Mouse (Mus musculus): ENCODE measurements around the gene Xirp1.
"Not testable (repeated sequence)": the region's sequence is repeated elsewhere in the genome, so short reads cannot be mapped to it uniquely, and the experiment has no call there.

Gene Xirp1

GRCm38 (mm10) chr9:120016956-120017355 lies 6.4 kb downstream of the Xirp1 start:
- no peak for DNase-seq

- no peak for DNase-seq
Measured at GRCm38 (mm10) chr9:120014828-120015227, 8.6 kb downstream of the Xirp1 start.

DNA sequence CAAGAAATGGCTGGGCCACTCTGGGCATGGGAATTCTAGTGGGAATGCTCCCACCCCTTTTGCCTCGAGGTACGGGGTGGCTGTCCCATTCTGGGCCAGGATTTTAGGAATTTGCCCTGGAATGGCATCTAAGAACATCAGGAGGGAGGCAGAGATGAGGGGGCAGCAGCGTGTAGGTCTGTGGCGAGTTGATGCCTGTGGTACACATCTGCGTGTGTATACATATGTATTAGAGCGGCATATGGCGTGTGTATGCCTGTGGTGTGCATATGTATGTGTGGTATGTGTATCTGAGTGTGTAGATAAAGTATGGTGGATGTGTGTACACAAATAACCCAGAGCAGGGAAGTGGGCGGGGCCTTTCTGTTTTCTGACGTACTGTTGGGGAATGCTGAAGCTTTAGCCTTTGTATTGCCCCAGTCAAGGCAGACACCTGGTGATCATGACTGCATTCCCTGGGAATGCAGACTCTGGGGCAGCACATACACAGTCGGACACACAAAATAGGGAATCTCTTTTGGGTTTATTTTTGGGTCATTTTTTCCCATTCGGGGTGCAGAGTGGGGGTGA lies 10.1 kb downstream of the Xirp1 start:
- DNase-seq, result no peak

DNA sequence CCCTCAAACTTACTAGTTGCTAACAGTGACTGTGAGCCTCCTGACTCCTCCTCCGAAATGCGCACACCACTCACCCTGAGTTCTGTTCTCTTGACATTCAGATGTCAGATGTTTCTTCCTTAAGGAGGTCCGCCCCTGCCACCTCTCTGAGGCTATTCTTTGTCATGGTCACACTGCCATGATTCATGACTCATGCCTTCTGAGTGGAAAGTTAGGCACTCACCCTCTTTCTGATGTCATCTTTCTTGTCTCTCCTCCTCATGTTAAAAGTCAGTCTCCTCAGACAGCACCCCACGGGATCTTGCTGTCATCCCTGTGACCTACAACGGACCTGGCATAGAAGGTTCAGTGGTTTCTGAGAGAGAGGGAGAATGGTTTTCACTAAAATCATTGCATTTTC lies 10.6 kb downstream of the Xirp1 start:
- DNase-seq, result no peak

DNA sequence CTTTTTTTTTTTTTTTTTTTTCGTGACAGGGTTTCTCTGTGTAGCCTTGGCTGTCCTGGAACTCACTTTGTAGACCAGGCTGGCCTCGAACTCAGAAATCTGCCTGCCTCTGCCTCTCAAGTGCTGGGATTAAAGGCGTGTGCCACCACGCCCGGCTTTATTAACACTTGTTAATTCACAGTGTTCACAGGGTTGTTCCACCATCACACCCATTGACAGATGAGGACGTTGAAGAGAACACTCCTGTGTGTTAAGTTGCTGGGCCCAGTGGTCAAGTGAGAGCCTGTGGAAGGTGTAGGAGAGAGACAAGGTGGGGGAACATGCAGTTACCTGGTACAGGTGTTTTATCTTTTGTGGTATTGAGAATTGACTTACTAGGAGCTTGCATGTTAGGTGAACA lies 11.2 kb downstream of the Xirp1 start:
- DNase-seq, result not testable (repeated sequence)

DNA sequence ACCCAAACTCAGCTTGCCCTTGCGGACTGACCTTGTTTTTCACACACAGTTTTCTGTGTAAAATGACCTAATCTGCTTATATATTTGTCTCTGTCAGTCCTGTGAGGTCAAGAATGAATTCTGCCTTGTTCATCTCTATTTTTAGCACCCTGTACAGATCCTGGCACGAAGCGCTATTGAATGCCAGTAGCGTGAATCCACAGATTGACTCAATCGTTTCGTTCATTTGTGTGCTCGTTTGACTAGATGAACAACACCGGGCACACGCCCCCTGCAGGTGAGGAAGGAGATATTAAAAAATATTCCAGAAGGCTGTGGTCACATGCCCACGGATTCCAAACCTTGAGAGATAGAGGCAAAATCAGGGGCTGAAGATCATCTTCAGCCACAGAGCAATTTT lies 11.9 kb downstream of the Xirp1 start:
- peak; percentile 36 to 62 for DNase-seq

DNA sequence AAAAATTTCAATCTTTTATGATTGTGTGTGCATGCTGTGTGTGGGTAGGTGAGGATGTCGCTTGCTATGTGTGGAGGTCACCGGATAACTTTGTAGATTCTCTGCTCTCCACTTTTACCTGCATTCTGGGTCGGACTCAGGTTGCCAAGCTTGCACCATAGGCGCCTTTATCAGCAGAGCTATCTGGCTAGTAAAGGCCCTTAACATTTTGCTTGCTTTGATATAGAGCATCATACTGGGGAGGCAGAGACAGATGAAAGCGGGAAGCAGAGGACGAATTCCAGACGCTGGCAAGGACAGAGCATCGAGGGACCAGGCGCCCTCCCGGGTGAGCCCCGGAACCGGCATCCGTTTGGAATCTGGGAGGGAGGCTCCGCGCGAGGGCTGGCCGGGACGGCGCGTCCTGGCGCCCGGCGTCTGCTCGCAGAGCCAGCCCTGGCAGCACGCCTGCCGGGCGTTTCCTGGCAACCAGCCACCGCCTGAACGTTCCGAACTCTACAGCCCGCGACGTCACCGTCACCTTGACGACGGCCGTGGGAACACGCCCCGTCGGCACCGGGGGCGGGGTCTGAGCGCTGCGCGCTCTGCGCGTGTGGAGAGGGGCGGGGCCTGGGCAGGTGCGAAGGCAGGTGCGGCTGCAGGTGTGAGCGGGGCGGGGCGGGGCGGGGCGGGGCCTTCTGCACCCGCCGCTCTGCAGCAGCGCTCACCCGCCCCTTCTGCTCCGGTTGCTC lies 12.5 kb downstream of the Xirp1 start:
- DNase-seq, result peak; percentile 93 to 95

GRCm38 (mm10) chr9:120009871-120010270 lies 13.5 kb downstream of the Xirp1 start:
- DNase-seq, result no peak

- DNase-seq, result no peak
Measured at GRCm38 (mm10) chr9:120009226-120009841, 14.1 kb downstream of the Xirp1 start.

DNA sequence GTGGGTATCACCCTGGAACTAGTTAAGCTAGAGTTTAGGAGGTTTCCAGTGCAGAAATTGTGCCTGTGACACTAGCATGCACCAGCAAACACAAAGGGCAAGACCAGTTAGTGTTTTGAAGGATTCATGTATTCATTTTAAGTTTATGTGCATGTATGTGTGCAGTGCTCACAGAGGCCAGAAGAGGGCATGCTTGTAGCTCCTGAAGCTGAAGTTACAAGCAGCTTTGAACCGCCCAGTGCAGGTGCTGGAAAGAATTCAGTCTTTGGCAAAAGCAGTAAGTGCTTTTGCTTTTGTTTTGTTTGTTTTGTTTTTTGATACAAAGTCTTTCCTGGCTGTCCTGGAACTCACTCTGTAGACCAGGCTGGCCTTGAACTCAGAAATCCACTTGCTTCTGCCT lies 15.6 kb downstream of the Xirp1 start:
- DNase-seq, result no peak

GRCm38 (mm10) chr9:120005936-120006335 lies 17.5 kb downstream of the Xirp1 start:
- no peak for DNase-seq

- no peak for DNase-seq
Measured at GRCm38 (mm10) chr9:120002893-120003292, 20.5 kb downstream of the Xirp1 start.

DNA sequence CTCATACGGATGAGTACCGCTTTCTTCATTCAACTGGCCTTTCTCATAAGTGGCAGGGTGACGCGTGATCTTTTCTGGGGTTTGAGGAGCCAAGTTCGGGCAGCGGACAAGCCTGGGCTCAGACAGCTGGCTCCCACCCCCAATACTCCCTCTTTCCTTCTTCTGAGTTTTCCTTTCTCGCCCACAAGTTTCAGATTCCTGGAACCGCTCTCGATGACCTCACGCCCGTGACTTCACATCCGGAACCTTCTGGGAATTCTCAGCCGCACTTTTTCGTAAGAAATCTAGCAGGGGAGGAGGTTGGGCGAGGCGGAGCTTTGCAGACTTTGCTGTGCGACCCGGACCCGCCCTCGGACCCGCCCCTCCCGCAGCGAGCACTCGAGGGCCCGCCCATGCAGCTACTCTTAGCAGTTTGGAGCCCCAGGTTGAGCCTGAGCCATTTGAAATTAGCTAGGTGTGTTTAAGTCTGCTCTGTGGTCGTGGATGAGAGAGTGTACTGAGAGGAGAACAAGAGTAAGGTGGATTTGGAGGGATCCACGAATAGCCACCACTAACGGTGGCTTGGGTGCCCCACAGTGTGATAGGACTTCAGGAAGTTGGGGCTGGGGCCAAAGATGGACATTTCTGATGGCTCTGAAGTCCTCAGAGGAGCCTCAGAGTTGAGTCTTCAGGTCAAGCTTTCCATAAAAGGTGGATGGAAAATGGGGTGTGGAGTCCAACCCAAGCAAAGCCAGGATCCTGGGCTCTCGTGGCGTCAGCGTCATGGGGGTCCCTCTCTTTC lies 21.3 kb downstream of the Xirp1 start:
- DNase-seq, result peak; percentile 74 to 76

DNA sequence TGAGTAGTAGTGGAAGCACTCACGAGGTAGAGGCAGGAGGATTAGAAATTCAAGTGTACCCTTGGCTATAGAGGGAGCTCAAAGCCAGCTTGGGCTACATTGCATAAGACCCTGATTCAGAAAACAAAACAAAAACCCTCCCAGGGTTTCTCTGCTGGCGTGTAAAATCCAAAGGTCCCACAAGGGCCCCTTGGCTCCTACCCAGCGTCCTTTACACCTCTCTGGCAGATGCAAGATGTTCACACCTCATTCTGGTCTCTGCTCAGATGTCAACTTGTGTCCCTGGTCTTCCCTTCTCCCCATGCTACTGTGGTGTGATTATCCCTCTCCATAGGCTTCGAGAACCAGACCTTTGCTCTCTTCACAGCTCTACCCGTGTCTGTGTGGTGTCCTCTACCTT lies 22.6 kb downstream of the Xirp1 start:
- DNase-seq, result no peak

DNA sequence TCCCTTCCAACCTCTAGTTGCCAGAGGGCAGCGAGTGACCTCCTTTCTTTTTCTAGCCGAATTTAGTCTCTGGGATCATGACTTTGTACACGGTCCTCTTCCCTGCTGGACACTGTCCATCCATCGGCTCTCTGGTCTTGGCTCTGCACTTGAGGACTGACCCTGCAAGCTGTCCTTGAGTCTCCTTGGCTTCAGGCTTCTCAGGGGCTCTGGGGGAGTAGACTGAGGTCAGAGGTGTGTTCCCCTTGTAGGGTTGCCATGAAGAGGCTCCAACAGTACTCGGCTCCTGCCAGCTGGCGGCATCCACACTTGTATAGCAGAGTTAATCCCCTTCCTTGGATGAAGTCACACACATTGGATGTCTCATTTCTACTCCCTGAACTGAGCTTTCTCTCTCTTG lies 23.8 kb downstream of the Xirp1 start:
- DNase-seq, result no peak

GRCm38 (mm10) chr9:119998776-119999175 lies 24.6 kb downstream of the Xirp1 start:
- no peak for DNase-seq

- no peak for DNase-seq
Measured at GRCm38 (mm10) chr9:119996080-119996479, 27.3 kb downstream of the Xirp1 start.

DNA sequence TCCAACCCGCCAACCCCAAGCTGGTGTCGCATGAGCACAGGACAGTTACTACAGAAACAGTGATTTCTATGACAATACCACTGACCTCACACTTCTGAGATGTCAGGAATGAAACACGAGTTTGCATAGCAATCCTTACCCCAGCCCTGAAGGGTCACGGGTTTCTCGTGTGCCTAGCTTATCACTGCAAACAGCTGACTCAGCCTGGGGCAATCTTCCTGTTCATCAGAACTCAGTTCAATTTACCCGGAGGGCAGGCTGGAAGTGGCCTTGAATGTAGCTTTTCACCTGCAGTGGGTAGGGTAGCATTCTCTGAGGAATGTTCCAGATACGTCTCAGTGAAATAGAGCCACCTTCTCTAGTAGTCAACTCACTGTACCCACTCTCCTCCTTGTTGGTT lies 29.2 kb downstream of the Xirp1 start:
- DNase-seq, result no peak

DNA sequence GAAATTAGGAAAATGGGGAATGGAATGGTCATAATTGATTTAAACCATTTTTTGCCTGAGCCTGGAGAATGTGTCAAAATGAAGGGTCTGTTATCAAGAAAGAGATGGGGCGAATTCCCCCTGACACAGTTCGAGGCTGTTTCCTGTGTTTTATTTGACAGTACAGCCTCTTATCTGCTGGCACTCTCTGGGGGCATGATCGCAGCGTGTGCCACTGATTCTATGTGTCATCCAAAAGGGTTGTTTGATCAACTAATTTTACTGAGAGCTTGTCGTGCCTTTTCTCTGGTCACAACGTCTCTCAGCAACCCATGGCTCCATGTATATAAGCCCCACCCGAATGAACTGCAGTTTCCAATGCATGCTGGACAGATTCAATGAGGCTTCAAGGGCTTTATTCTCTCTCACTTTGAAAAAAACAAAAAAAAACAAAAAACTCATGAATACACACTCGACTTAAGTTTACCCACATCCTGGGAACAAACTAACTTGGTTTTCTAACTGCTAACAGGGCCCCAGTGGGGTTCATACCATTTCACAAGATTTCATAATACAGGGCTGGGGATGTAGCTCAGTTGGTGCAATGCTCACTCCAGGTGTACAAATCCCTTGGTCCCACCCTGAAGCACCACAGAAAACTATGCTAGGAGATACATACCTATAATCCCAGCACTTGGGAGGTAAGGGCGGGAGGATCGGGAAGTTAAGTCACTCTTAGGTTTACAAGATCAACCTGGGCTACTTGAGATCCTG lies 30.1 kb downstream of the Xirp1 start:
- peak in 1 of 2 experiments; percentile 10 for DNase-seq

DNA sequence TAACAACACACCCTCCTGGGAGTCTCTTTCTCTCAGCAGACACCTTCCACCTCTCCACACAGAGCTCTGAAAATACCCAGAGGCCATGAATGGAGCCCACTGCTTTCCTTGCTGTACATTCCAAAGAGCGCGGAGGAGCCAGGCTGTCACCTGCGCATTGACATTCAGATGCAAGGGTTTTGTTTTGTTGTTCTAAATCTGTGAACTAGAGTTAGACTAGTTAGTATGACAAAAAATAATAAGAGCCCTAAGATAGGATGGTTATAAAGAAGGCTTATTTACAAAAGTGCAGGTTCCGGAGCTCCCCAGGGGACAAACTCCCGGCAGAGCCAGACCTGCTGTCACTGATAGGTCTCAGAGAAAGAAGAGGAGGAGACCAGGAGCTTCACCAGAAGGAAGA lies 32.1 kb downstream of the Xirp1 start:
- no peak for DNase-seq

- DNase-seq, result no peak
Measured at GRCm38 (mm10) chr9:119988304-119988703, 35.1 kb downstream of the Xirp1 start.

- DNase-seq, result no peak
Measured at GRCm38 (mm10) chr9:119985881-119986574, 37.4 kb downstream of the Xirp1 start.
